Mouse (Mus musculus) heart, postnatal 4 days (tissue): ENCODE measurements around the gene Sema4d. TPM values are rescaled to one million over a fixed set of nuclear protein-coding genes. Genes with fewer than 3 reads are reported as not detected.

Experiments
- microRNA-seq, 2 experiments: library from miRNA; unstranded; fragments of <30 nt; microRNA quantifications; one replicate each; pipeline ENCODE4 v1.2.0; 2021 to 2022
- total RNA-seq, 2 experiments: library from RNA; stranded (reverse); gene quantifications; 2 replicates each; pipeline ENCODE4 v1.2.3; 2021

Gene Sema4d
- total RNA-seq, 2 experiments from 2014 or later, result 54.7 to 61.4 TPM

Small RNA genes within 50 kb of the gene (microRNA-seq; reads per million reads assigned to microRNA genes)
- gene Gm23566, result 0 reads per million in 2 experiments

Other genes starting within 250 kb of the Sema4d start
- 1 to 10 TPM; 3.9 to 4.0 TPM for gene Shc3, start 224.3 kb downstream of the Sema4d start, total RNA-seq
- 10 to 100 TPM; 76.8 to 86.6 TPM for gene Cks2, start 148.5 kb downstream of the Sema4d start, total RNA-seq
- gene Secisbp2, start 142.1 kb downstream of the Sema4d start, total RNA-seq, result 10 to 100 TPM; 22.3 to 23.0 TPM
- 10 to 100 TPM; 23.8 to 29.4 TPM for gene Gadd45g, start 52.9 kb upstream of the Sema4d start, total RNA-seq